Mouse (Mus musculus) CH12.LX (cell line): ENCODE measurements around the gene Pwp1.

Experiments used
- CHD2 ChIP-seq: IDR thresholded peaks from 2 replicates; pipeline ENCODE4 v1.6.1; 2011; ENCODE audit warnings: low read length, improper control_type of control experiment
- CTCF ChIP-seq, 2 experiments: IDR thresholded peaks in 1 of 2; conservative IDR thresholded peaks in 1 of 2; 2 replicates each; pipeline ENCODE4 v1.5.1; 2011 to 2012; ENCODE audit warnings: low read depth in 2 of 2, low read length in 2 of 2, improper control_type of control experiment in 1 of 2, inconsistent platforms in 1 of 2, mild to moderate bottlenecking in 1 of 2, moderate library complexity in 1 of 2
- E2F4 ChIP-seq: IDR thresholded peaks from 2 replicates; pipeline ENCODE4 v1.6.1; 2011; ENCODE audit warnings: low read depth, low read length, improper control_type of control experiment; ENCODE audit not compliant: insufficient replicate concordance
- EP300 ChIP-seq: IDR thresholded peaks from 2 replicates; pipeline ENCODE4 v1.6.1; 2011; ENCODE audit warnings: low read length, improper control_type of control experiment
- ETS1 ChIP-seq: conservative IDR thresholded peaks from 2 replicates; pipeline ENCODE4 v1.6.1; 2012; ENCODE audit warnings: low read depth, mild to moderate bottlenecking, inconsistent platforms, low read length, improper control_type of control experiment, moderate library complexity
- KAT2A ChIP-seq: IDR thresholded peaks from 2 replicates; pipeline ENCODE4 v1.6.1; 2012; ENCODE audit warnings: low read length, improper control_type of control experiment, inconsistent platforms; ENCODE audit not compliant: insufficient replicate concordance
- MAX ChIP-seq: IDR thresholded peaks from 2 replicates; pipeline ENCODE4 v1.6.1; 2011; ENCODE audit warnings: low read length, improper control_type of control experiment
- NELFE ChIP-seq: IDR thresholded peaks from 2 replicates; pipeline ENCODE4 v1.6.1; 2011; ENCODE audit warnings: low read depth, low read length, improper control_type of control experiment
- POLR2A ChIP-seq: IDR thresholded peaks from 2 replicates; pipeline ENCODE4 v1.6.1; 2011; ENCODE audit warnings: low read depth, mild to moderate bottlenecking, improper control_type of control experiment, low read length
- RAD21 ChIP-seq: IDR thresholded peaks from 2 replicates; pipeline ENCODE4 v1.6.1; 2011; ENCODE audit warnings: low read depth, mild to moderate bottlenecking, low read length, improper control_type of control experiment, moderate library complexity
- TCF12 ChIP-seq: IDR thresholded peaks from 2 replicates; pipeline ENCODE4 v1.6.1; 2014; ENCODE audit warnings: low read depth, mild to moderate bottlenecking, inconsistent platforms, low read length, improper control_type of control experiment
- ZNF384 ChIP-seq: IDR thresholded peaks from 2 replicates; pipeline ENCODE4 v1.6.1; 2012; ENCODE audit warnings: low read depth, low read length, improper control_type of control experiment, inconsistent platforms

DNA sequence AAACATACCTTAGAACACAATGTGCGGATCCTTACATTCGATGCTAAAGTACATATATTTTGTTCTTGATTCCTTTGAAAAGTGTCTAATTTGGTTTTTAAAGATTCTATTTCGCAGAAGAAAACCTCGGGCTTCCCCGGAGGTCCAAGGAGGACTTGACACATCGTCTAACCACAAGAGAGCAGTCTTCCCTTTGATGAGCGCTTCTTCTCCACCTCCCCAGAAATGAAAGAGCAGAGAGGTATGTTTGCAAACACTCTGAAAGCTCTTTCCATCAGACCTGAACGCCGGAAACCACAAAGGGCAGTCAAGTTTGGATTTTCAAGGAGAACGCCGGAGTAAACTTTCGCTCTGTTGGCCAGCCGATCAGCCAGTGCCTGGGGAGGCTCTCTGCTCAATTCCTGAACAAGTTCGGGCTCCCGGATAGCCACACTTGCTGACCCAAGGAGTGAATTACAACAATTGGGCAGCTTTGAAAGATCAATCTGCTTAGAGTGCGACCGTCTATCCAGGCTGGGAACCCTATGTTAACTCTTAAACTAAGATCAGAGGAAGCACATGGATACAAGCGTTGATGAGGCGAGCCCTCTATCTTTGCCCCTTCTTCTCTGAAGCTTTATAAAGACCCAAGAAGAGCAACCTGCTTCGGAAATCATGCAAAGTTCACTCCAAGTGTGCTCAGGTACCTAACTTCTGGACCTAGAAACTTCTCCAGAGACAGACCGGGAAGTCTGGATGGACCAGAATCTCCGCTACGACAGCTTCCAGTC, 98.6 kb downstream of the Pwp1 start, which contains the start of gene Ascl4:
- TF ChIP-seq E2F4 (no peak), POLR2A (no peak), ETS1 (no peak), MAX (peak; percentile 4; the same call in 1 of the 2 replicates), EP300 (no peak), NELFE (no peak), KAT2A (no peak), CTCF (conservative IDR thresholded peaks at IDR 0.05 in 1 of 2, IDR thresholded peaks at IDR 0.05 in 1 of 2; ENCODE audit: low read depth in 2 of 2, low read length in 2 of 2) (peak in 1 of 2 experiments; percentile 45; a peak in 2 of 4 replicates), RAD21 (peak; percentile 28), ZNF384 (no peak), TCF12 (no peak), CHD2 (no peak)
